Comparison of ENCODE assay signal across 33 mouse cellular contexts in the genomic region with DNA sequence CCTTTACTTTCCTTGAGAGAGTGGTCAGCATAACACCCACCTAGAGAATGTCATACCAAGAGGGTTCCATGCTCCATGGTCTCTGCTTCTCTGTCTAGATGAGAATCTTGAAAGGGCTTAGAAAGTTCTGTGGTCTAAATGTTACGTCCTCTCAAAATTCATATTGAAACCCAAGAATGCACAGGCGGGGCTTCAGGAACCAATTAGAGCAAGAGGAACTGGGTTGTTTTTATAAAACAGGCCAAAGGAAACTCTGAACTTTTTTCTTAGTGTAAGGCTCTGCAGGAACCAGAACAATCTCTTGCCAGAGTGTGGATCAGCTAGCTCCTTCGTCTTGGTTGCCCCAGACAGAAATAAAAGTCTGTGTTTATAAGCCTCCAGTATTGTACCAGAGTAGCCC. TPM values are rescaled to one million over a fixed set of nuclear protein-coding genes. Genes with fewer than 3 reads are reported as not detected.
DNase-seq lines count a peak whose midpoint lies in the region; ATAC-seq and TF ChIP-seq lines count a peak whose summit lies in the region.
"Had no signal": no experiment of that assay in that cellular context is flagged by ENCODE, and none has a peak within 500 bp of the region (broad histone marks: within the 10 kb centered on the region; RNA-seq: fewer than 3 reads in every experiment).

No protein-coding gene starts in this region.

- peaks cover 6% of the 10 kb centered on the region; the same call in 1 of the 2 replicates for H3K9me3 ChIP-seq in kidney, embryonic 16.5 days (ENCODE audit: low read length)
- no peaks in the 10 kb centered on the region for H3K9me3 ChIP-seq in liver, postnatal 0 days (ENCODE audit: low read length)
- peaks cover 3% of the 10 kb centered on the region for H3K9me3 ChIP-seq in CH12.LX (replicated peaks; ENCODE audit: low read length)
- H3K9me3 ChIP-seq: forebrain, embryonic 13.5 days; limb, embryonic 13.5 days; neural tube, embryonic 15.5 days; stomach, embryonic 15.5 days had no signal

- no peak overlapping the region for H3K4me2 ChIP-seq in kidney, embryonic 16.5 days (replicated peaks; ENCODE audit: low read depth, low read length)
- peak overlapping the region; percentile 36; the same call in 1 of the 2 replicates for H3K4me2 ChIP-seq in liver, postnatal 0 days (ENCODE audit: low read depth, low read length)
- peak overlapping the region; percentile 50; the same call in 1 of the 2 replicates for H3K4me2 ChIP-seq in CH12.LX (ENCODE audit: insufficient read depth, low read depth, poor library complexity, severe bottlenecking)
- H3K4me2 ChIP-seq: forebrain, embryonic 13.5 days; heart, embryonic 11.5 days; hindbrain, embryonic 13.5 days; limb, embryonic 13.5 days; lung, embryonic 14.5 days; neural tube, embryonic 15.5 days; stomach, embryonic 15.5 days had no signal

- peak; percentile 70 for DNase-seq in kidney, adult 2 months
- no peak for DNase-seq in liver, postnatal 0 days
- DNase-seq in liver (no peak), CH12.LX (ENCODE audit: extremely low read depth) (peak; percentile 41)
- DNase-seq in right cerebral cortex, postnatal 25 days: no peak
- no peak for DNase-seq in yolk sac, embryonic 10.5 days (ENCODE audit: low spot score)
- DNase-seq: adrenal gland, adult 2 months; adrenal gland, postnatal 36 days; cerebellum, adult 2 months; cerebellum, postnatal 14 days; gastrocnemius, postnatal 25 days; heart, adult 18-20 months; heart, postnatal 4 days; lung, embryonic 14.5 days; lung, postnatal 14 days; midbrain, embryonic 14.5 days; retina, postnatal 1 day; right cerebral cortex, postnatal 14 days had no signal

- no peaks in the 10 kb centered on the region for H3K79me2 ChIP-seq in CH12.LX (replicated peaks; ENCODE audit: control insufficient read depth, extremely low read depth, insufficient read depth, poor library complexity, severe bottlenecking)

- no peak for TF ChIP-seq CTCF in kidney, adult 2 months (conservative IDR thresholded peaks at IDR 0.05; ENCODE audit: insufficient read depth, insufficient read length, low read depth, low read length)
- no peak for TF ChIP-seq CTCF in liver, postnatal 0 days (IDR thresholded peaks at IDR 0.05; ENCODE audit: low read depth)
- no peak for TF ChIP-seq CTCF in CH12.LX (conservative IDR thresholded peaks at IDR 0.05 in 1 of 2, IDR thresholded peaks at IDR 0.05 in 1 of 2; ENCODE audit: low read depth in 2 of 2, low read length in 2 of 2)

- no peaks in the 10 kb centered on the region for H3K27me3 ChIP-seq in kidney, adult 2 months (replicated peaks; ENCODE audit: control insufficient read depth, insufficient read depth, low read length)
- H3K27me3 ChIP-seq in kidney, embryonic 16.5 days (ENCODE audit: insufficient read depth, low read length): no peaks in the 10 kb centered on the region
- H3K27me3 ChIP-seq in liver, postnatal 0 days (ENCODE audit: insufficient read depth, low read length): no peaks in the 10 kb centered on the region
- no peaks in the 10 kb centered on the region for H3K27me3 ChIP-seq in CH12.LX (replicated peaks)
- H3K27me3 ChIP-seq: forebrain, embryonic 13.5 days; hindbrain, embryonic 13.5 days; limb, embryonic 13.5 days; neural tube, embryonic 15.5 days; stomach, embryonic 15.5 days had no signal

- 26% methylated on average over 3 of the region's 3 CpGs for WGBS in kidney, adult 2 months
- 51% methylated on average over 3 of the region's 3 CpGs for WGBS in kidney, embryonic 16.5 days
- 54% methylated on average over 3 of the region's 3 CpGs for WGBS in liver, postnatal 0 days (ENCODE audit: insufficient replicate concordance)

- no peak for ATAC-seq in kidney, embryonic 16.5 days (ENCODE audit: low FRiP score, low TSS enrichment)
- peak; percentile 48 for ATAC-seq in liver, postnatal 0 days
- ATAC-seq: forebrain, embryonic 13.5 days had no signal

- peaks cover 13% of the 10 kb centered on the region; the same call in 1 of the 2 replicates for H3K4me1 ChIP-seq in kidney, adult 2 months (ENCODE audit: control insufficient read depth, insufficient read depth, low read length)
- no peaks in the 10 kb centered on the region for H3K4me1 ChIP-seq in kidney, embryonic 16.5 days (ENCODE audit: insufficient read depth, low read length)
- H3K4me1 ChIP-seq in liver, postnatal 0 days (ENCODE audit: insufficient read depth): no peaks in the 10 kb centered on the region
- H3K4me1 ChIP-seq in CH12.LX (ENCODE audit: control insufficient read depth in 1 of 2, insufficient read depth in 2 of 2): peaks cover 0 to 11% of the 10 kb centered on the region in 2 experiments; a peak in 2 of 4 replicates
- H3K4me1 ChIP-seq: forebrain, embryonic 13.5 days; hindbrain, embryonic 13.5 days; neural tube, embryonic 15.5 days; stomach, embryonic 15.5 days had no signal

- H3K4me3 ChIP-seq in kidney, adult 2 months (ENCODE audit: insufficient read depth, low read depth, low read length): no peak overlapping the region
- H3K4me3 ChIP-seq in kidney, embryonic 16.5 days (ENCODE audit: low read length): no peak overlapping the region
- H3K4me3 ChIP-seq in liver, postnatal 0 days (ENCODE audit: low read depth, low read length): no peak overlapping the region
- H3K4me3 ChIP-seq in CH12.LX (replicated peaks in 1 of 3; ENCODE audit: low read depth in 2 of 3, low read length in 2 of 3, poor library complexity in 1 of 3): no peak overlapping the region
- H3K4me3 ChIP-seq: forebrain, embryonic 13.5 days; hindbrain, embryonic 13.5 days; layer of hippocampus, adult 2 months; limb, embryonic 13.5 days; neural tube, embryonic 15.5 days; stomach, embryonic 15.5 days had no signal

- no peak overlapping the region for H3K9ac ChIP-seq in kidney, embryonic 16.5 days (replicated peaks; ENCODE audit: low read length)
- H3K9ac ChIP-seq in liver, postnatal 0 days (replicated peaks): no peak overlapping the region
- no peak overlapping the region for H3K9ac ChIP-seq in CH12.LX (ENCODE audit: insufficient read depth, low read depth)
- H3K9ac ChIP-seq: forebrain, embryonic 13.5 days; hindbrain, embryonic 13.5 days; limb, embryonic 13.5 days; liver, embryonic 14.5 days; lung, embryonic 14.5 days; neural tube, embryonic 15.5 days; stomach, embryonic 15.5 days had no signal

- in situ Hi-C loops in CH12.LX (cut with MboI; ENCODE audit: low pct_ligation_motif_present, low pct_unique_long_range_greater_than_20kb, low sequenced_read_pairs): no loop called here

- peak overlapping the region; percentile 85 for H3K27ac ChIP-seq in kidney, adult 2 months (ENCODE audit: insufficient read depth, low read depth, low read length)
- no peak overlapping the region for H3K27ac ChIP-seq in kidney, embryonic 16.5 days (ENCODE audit: low read length)
- peak overlapping the region; percentile 85 for H3K27ac ChIP-seq in liver, postnatal 0 days (ENCODE audit: low read depth)
- H3K27ac ChIP-seq in CH12.LX (ENCODE audit: insufficient read depth, low read depth): no peak overlapping the region
- H3K27ac ChIP-seq: forebrain, embryonic 13.5 days; hindbrain, embryonic 13.5 days; layer of hippocampus, adult 2 months; limb, embryonic 13.5 days; liver, embryonic 14.5 days; neural tube, embryonic 15.5 days; stomach, embryonic 15.5 days had no signal

- no peak for TF ChIP-seq POLR2A in kidney, adult 2 months (IDR thresholded peaks at IDR 0.05; ENCODE audit: low read depth, low read length)
- no peak for TF ChIP-seq POLR2A in CH12.LX (IDR thresholded peaks at IDR 0.05; ENCODE audit: low read depth, low read length)

- dilution Hi-C loops in CH12.LX (cut with MboI; ENCODE audit: extremely low pct_ligation_motif_present, extremely low pct_unique_long_range_greater_than_20kb, low sequenced_read_pairs): no loop called here

- no peak for TF ChIP-seq EP300 in liver, postnatal 0 days (IDR thresholded peaks at IDR 0.05; ENCODE audit: low read depth)
- TF ChIP-seq EP300 in CH12.LX (IDR thresholded peaks at IDR 0.05; ENCODE audit: low read length): no peak

- TF ChIP-seq RAD21 in CH12.LX (IDR thresholded peaks at IDR 0.05; ENCODE audit: low read depth, low read length): no peak

- no peaks in the 10 kb centered on the region; the same call in 1 of the 2 replicates for H3K36me3 ChIP-seq in kidney, adult 2 months (ENCODE audit: control insufficient read depth, insufficient read depth, low read length)
- H3K36me3 ChIP-seq in kidney, embryonic 16.5 days (ENCODE audit: insufficient read depth, low read length): no peaks in the 10 kb centered on the region
- no peaks in the 10 kb centered on the region for H3K36me3 ChIP-seq in liver, postnatal 0 days (replicated peaks; ENCODE audit: insufficient read depth, low read length)
- no peaks in the 10 kb centered on the region for H3K36me3 ChIP-seq in CH12.LX (replicated peaks in 1 of 2; ENCODE audit: control insufficient read depth in 1 of 2, insufficient read depth in 1 of 2, low read length in 1 of 2)
- H3K36me3 ChIP-seq: hindbrain, embryonic 13.5 days; limb, embryonic 13.5 days; neural tube, embryonic 15.5 days; stomach, embryonic 15.5 days had no signal

TF ChIP-seq in CH12.LX, 34 proteins besides CTCF, POLR2A, EP300 and RAD21:
- TF ChIP-seq JUND (conservative IDR thresholded peaks at IDR 0.05; ENCODE audit: low read depth, low read length) (0 out of 2 replicates have a peak, but pooled peaks have one; percentile 16), HCFC1 (IDR thresholded peaks at IDR 0.05; ENCODE audit: low read depth, low read length) (no peak), ZNF384 (IDR thresholded peaks at IDR 0.05; ENCODE audit: low read depth, low read length) (peak; percentile 23; the same call in 1 of the 2 replicates)
TF ChIP-seq in CH12.LX: peak in this region for 2.

RNA-seq across cellular contexts. Expression of gene Acmsd, which starts 3.6 kb away (rescaled TPM):
- polyA plus RNA-seq in kidney, adult 2 months (2012; rRNA removed): 67.8 and 81.0 TPM in 2 replicates
- 2.0 and 3.2 TPM in 2 replicates for polyA plus RNA-seq in kidney, embryonic 16.5 days (2015; fragmentation: Nextera tagmentation; extraction: Ambion mirVana)
- 2.5 and 3.2 TPM in 2 replicates for polyA plus RNA-seq in liver, postnatal 0 days (2015; fragmentation: Nextera tagmentation; extraction: Ambion mirVana)
- total RNA-seq in CH12.LX (2012; rRNA removed) (not detected in 2 replicates), CH12.LX (2014; rRNA removed) (not detected in 2 replicates)
- not detected in 2 replicates for polyA plus RNA-seq in CH12.LX (2012; ENCODE audit: insufficient read length, low read depth)
- total RNA-seq: adrenal gland, postnatal 36 days; gastrocnemius, postnatal 25 days; heart, adult 18-20 months; layer of hippocampus, adult 2 months; layer of hippocampus, postnatal 25 days; left cerebral cortex, adult 8-10 months; left cerebral cortex, postnatal 36 days had no signal
- polyA plus RNA-seq: adrenal gland, adult 2 months; brain, embryonic 14.5 days; C2C12; forebrain, embryonic 13.5 days; hindbrain, embryonic 13.5 days; neural tube, embryonic 15.5 days; urinary bladder, adult 2 months had no signal

RNA-seq across cellular contexts. Expression of gene Ccnt2, which starts 41.1 kb away (rescaled TPM):
- polyA plus RNA-seq in kidney, adult 2 months (2012; rRNA removed): 12.7 and 14.7 TPM in 2 replicates
- 76.9 and 88.9 TPM in 2 replicates for polyA plus RNA-seq in kidney, embryonic 16.5 days (2015; fragmentation: Nextera tagmentation; extraction: Ambion mirVana)
- polyA plus RNA-seq in liver, postnatal 0 days (2015; fragmentation: Nextera tagmentation; extraction: Ambion mirVana): 13.0 and 15.8 TPM in 2 replicates
- total RNA-seq in CH12.LX (2012; rRNA removed) (18.1 and 18.6 TPM in 2 replicates), CH12.LX (2014; rRNA removed) (30.8 and 36.5 TPM in 2 replicates)
- polyA plus RNA-seq in CH12.LX (2012; ENCODE audit: insufficient read length, low read depth): 25.9 and 27.4 TPM in 2 replicates

RNA-seq across cellular contexts. Expression of gene Tmem163, which starts 53.5 kb away (rescaled TPM):
- polyA plus RNA-seq in kidney, adult 2 months (2012; rRNA removed): 2.5 TPM in 2 replicates
- 0.99 and 1.7 TPM in 2 replicates for polyA plus RNA-seq in kidney, embryonic 16.5 days (2015; fragmentation: Nextera tagmentation; extraction: Ambion mirVana)
- 0.65 and 0.98 TPM in 2 replicates for polyA plus RNA-seq in liver, postnatal 0 days (2015; fragmentation: Nextera tagmentation; extraction: Ambion mirVana)
- 4.2 and 4.5 TPM in 2 replicates for total RNA-seq in CH12.LX (2012; rRNA removed)
- 5.3 and 8.1 TPM in 2 replicates for total RNA-seq in CH12.LX (2014; rRNA removed)
- polyA plus RNA-seq in CH12.LX (2012; ENCODE audit: insufficient read length, low read depth): 10.0 and 11.2 TPM in 2 replicates
- total RNA-seq: gastrocnemius, postnatal 25 days had no signal

Comparison
In these comparisons a context has a peak if more than half of its experiments do, and no peak if none do; other contexts are left out.
1. H3K27ac ChIP-seq: peak in kidney, adult 2 months (single experiment) and liver, postnatal 0 days (single experiment); none in kidney, embryonic 16.5 days (single experiment) and CH12.LX (single experiment).
2. RNA of gene Acmsd, which starts 3.6 kb away (polyA plus RNA-seq): 67.8 to 81.0 TPM in kidney, adult 2 months; 2.0 to 3.2 TPM in kidney, embryonic 16.5 days, 2.5 to 3.2 TPM in liver, postnatal 0 days and not detected in CH12.LX; every median in the first group is over 10 times any median in the second.
3. DNase-seq: peak in kidney, adult 2 months (single experiment) and CH12.LX (single experiment); none in liver, postnatal 0 days (single experiment), liver (single experiment), right cerebral cortex, postnatal 25 days (single experiment) and yolk sac, embryonic 10.5 days (single experiment).